Mouse (Mus musculus): ENCODE measurements at regions not wholly inside any gene's neighbourhood (a gene's known extent, or its start where the extent isn't known, plus 50 kb on each side); places are given as distances from the start of the nearest gene placed in this dataset.

GRCm38 (mm10) chr13:41703196-41703595, 97.5 kb downstream of the Tmem170b start:
- no peak overlapping the region for H3K9ac ChIP-seq (ENCODE audit: control insufficient read depth, low read depth, low read length, poor library complexity, severe bottlenecking)
- no peak for TF ChIP-seq MYB (IDR thresholded peaks at IDR 0.05; ENCODE audit: low read depth, low read length)
- TF ChIP-seq ETS1 (IDR thresholded peaks at IDR 0.05; ENCODE audit: low read depth, low read length) = no peak
- TF ChIP-seq USF1 (IDR thresholded peaks at IDR 0.05; ENCODE audit: low read depth, low read length) = no peak
- TF ChIP-seq RCOR1 (IDR thresholded peaks at IDR 0.05; ENCODE audit: low read depth, low read length) = no peak
- TF ChIP-seq SMC3 (IDR thresholded peaks at IDR 0.05; ENCODE audit: low read depth, low read length) = no peak
- no peak for TF ChIP-seq RAD21 (IDR thresholded peaks at IDR 0.05; ENCODE audit: low read depth, low read length)
- TF ChIP-seq MYC (IDR thresholded peaks at IDR 0.05; ENCODE audit: low read depth, low read length) = no peak
- no peak for TF ChIP-seq MAFK (IDR thresholded peaks at IDR 0.05; ENCODE audit: borderline replicate concordance, low read depth, low read length)
- TF ChIP-seq BHLHE40 (IDR thresholded peaks at IDR 0.05; ENCODE audit: borderline replicate concordance, low read depth, low read length) = no peak
- no peak for TF ChIP-seq MXI1 (IDR thresholded peaks at IDR 0.05; ENCODE audit: low read depth, low read length)
- no peak for TF ChIP-seq UBTF (IDR thresholded peaks at IDR 0.05; ENCODE audit: borderline replicate concordance, insufficient read depth, low read depth, low read length)
- TF ChIP-seq TAL1 (IDR thresholded peaks at IDR 0.05; ENCODE audit: low read length) = no peak
- TF ChIP-seq CHD2 (IDR thresholded peaks at IDR 0.05; ENCODE audit: low read length) = no peak
- no peak for TF ChIP-seq NELFE (IDR thresholded peaks at IDR 0.05; ENCODE audit: low read depth, low read length)
- TF ChIP-seq ZMIZ1 (IDR thresholded peaks at IDR 0.05; ENCODE audit: low read depth, low read length) = no peak
- TF ChIP-seq EP300 (IDR thresholded peaks at IDR 0.05; ENCODE audit: low read depth in 1 of 2, low read length in 2 of 2) = no peak
- no peak for TF ChIP-seq ZKSCAN1 (IDR thresholded peaks at IDR 0.05; ENCODE audit: low read depth, low read length)
- TF ChIP-seq CTCF (IDR thresholded peaks at IDR 0.05 in 2 of 3, conservative IDR thresholded peaks at IDR 0.05 in 1 of 3; ENCODE audit: control insufficient read depth in 1 of 3, insufficient read depth in 1 of 3, low read depth in 2 of 3, low read length in 3 of 3, poor library complexity in 1 of 3, severe bottlenecking in 1 of 3) = no peak
- no peak for TF ChIP-seq GATA1 (IDR thresholded peaks at IDR 0.05; ENCODE audit: low read depth, low read length)

GRCm38 (mm10) chr13:41703618-41704017, 97.9 kb downstream of the Tmem170b start:
- Histone ChIP-seq H3K4me1 (ENCODE audit: control insufficient read depth in 1 of 2, insufficient read depth in 2 of 2, low read length in 2 of 2) (no peaks in the 10 kb centered on the region), H3K79me2 (ENCODE audit: control insufficient read depth, insufficient read depth, low read length, poor library complexity) (no peaks in the 10 kb centered on the region), H3K9ac (ENCODE audit: control insufficient read depth, low read depth, low read length, poor library complexity, severe bottlenecking) (no peak overlapping the region), H3K36me3 (ENCODE audit: control insufficient read depth in 1 of 2, insufficient read depth in 2 of 2, low read length in 2 of 2) (no peaks in the 10 kb centered on the region), H3K9me3 (replicated peaks; ENCODE audit: insufficient read depth, low read length) (no peaks in the 10 kb centered on the region), H3K27me3 (ENCODE audit: control insufficient read depth in 1 of 2, insufficient read depth in 2 of 2, low read length in 2 of 2) (no peaks in the 10 kb centered on the region), H3K27ac (ENCODE audit: control insufficient read depth, low read depth, low read length) (no peak overlapping the region), H3K4me3 (ENCODE audit: control insufficient read depth in 1 of 2, insufficient read depth in 1 of 2, low read depth in 2 of 2, low read length in 2 of 2) (no peak overlapping the region)
- no peak for DNase-seq (ENCODE audit: low read depth, low spot score)
- TF ChIP-seq TCF12 (IDR thresholded peaks at IDR 0.05; ENCODE audit: low read depth, low read length) (no peak), POLR2AphosphoS5 (IDR thresholded peaks at IDR 0.05; ENCODE audit: borderline replicate concordance, low read depth, low read length) (no peak), MYB (IDR thresholded peaks at IDR 0.05; ENCODE audit: low read depth, low read length) (no peak), CHD2 (IDR thresholded peaks at IDR 0.05; ENCODE audit: low read length) (no peak), MXI1 (IDR thresholded peaks at IDR 0.05; ENCODE audit: low read depth, low read length) (no peak), EP300 (IDR thresholded peaks at IDR 0.05; ENCODE audit: low read depth in 1 of 2, low read length in 2 of 2) (no peak), MAZ (IDR thresholded peaks at IDR 0.05; ENCODE audit: low read depth, low read length) (no peak), ETS1 (IDR thresholded peaks at IDR 0.05; ENCODE audit: low read depth, low read length) (no peak), ZMIZ1 (IDR thresholded peaks at IDR 0.05; ENCODE audit: low read depth, low read length) (no peak), MYC (IDR thresholded peaks at IDR 0.05; ENCODE audit: low read depth, low read length) (no peak), TAL1 (IDR thresholded peaks at IDR 0.05; ENCODE audit: low read length) (no peak), CHD1 (IDR thresholded peaks at IDR 0.05; ENCODE audit: low read depth, low read length) (no peak), USF2 (IDR thresholded peaks at IDR 0.05; ENCODE audit: borderline replicate concordance in 1 of 2, insufficient read depth in 1 of 2, low read depth in 1 of 2, low read length in 2 of 2) (no peak), ZNF384 (IDR thresholded peaks at IDR 0.05; ENCODE audit: low read depth, low read length) (no peak), ZKSCAN1 (IDR thresholded peaks at IDR 0.05; ENCODE audit: low read depth, low read length) (no peak)

More at GRCm38 (mm10) chr13:41703196-41703595, 97.5 kb downstream of the Tmem170b start:
- Histone ChIP-seq H3K27ac (ENCODE audit: control insufficient read depth, low read depth, low read length) (no peak overlapping the region), H3K9me3 (replicated peaks; ENCODE audit: insufficient read depth, low read length) (no peaks in the 10 kb centered on the region), H3K79me2 (ENCODE audit: control insufficient read depth, insufficient read depth, low read length, poor library complexity) (no peaks in the 10 kb centered on the region), H3K36me3 (ENCODE audit: control insufficient read depth in 1 of 2, insufficient read depth in 2 of 2, low read length in 2 of 2) (no peaks in the 10 kb centered on the region), H3K4me3 (ENCODE audit: control insufficient read depth in 1 of 2, insufficient read depth in 1 of 2, low read depth in 2 of 2, low read length in 2 of 2) (no peak overlapping the region), H3K27me3 (ENCODE audit: control insufficient read depth in 1 of 2, insufficient read depth in 2 of 2, low read length in 2 of 2) (no peaks in the 10 kb centered on the region), H3K4me1 (ENCODE audit: control insufficient read depth in 1 of 2, insufficient read depth in 2 of 2, low read length in 2 of 2) (no peaks in the 10 kb centered on the region)
- DNase-seq (ENCODE audit: low read depth, low spot score) = no peak
